Mouse (Mus musculus) brain, adult 2 months (tissue): Measurements from ENCODE around the gene Il17ra.

Source experiments
- DNase-seq: peaks from one replicate; pipeline ENCODE4 v3.0.0; 2011; ENCODE audit warnings: low read depth, low spot score

Il17ra gene

DNA sequence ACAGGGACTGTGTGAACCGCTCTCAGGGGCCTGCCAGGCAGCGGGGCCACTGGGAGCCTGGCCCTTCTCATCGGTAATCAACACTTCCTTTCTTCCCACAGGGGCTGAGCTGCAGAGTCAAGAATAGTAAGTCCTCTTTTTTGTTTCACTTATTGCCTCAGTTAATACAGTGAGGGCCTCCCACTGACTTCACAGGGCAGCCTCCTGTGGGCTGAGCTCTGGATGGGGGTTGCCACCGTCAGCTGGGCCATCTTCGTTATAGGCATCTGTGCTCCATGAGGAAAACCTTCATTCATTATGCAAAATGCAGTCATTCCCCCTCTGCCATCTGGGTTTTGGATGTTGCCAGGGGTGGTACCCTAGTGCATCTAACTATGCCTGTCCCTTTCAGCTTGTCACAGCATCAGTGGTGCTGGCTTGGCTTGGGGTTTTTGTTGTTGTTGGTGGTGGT is 9.0 kb downstream of the Il17ra start:
- peak; percentile 72 for DNase-seq

DNA sequence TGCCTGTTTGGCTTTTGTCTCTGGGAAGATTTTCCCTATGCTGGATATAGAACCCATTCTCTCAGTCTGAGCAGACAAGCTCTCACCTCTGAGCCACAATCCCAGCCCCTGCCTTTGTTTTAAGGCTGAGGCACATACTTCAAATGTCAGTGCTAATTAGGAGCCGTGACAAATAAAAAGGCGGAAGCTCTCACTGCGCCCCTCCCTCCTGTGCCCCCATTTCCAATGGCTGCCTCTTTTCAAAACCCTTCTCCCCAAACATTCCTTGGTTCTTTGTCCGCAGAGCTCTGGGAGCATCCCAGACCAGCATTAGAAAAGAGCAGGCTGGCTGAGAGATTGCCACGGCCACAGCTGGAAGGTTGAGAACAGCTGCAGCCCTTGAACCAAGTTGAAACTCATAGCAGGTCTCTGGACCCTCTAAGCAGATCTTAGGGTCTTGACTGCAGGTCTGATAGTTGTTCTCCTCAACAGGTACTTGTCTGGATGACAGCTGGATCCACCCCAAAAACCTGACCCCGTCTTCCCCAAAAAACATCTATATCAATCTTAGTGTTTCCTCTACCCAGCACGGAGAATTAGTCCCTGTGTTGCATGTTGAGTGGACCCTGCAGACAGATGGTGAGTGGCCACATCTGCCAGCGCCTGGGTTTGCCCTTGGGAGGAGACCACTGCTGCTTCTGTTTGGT is 9.6 kb downstream of the Il17ra start:
- no peak for DNase-seq

DNA sequence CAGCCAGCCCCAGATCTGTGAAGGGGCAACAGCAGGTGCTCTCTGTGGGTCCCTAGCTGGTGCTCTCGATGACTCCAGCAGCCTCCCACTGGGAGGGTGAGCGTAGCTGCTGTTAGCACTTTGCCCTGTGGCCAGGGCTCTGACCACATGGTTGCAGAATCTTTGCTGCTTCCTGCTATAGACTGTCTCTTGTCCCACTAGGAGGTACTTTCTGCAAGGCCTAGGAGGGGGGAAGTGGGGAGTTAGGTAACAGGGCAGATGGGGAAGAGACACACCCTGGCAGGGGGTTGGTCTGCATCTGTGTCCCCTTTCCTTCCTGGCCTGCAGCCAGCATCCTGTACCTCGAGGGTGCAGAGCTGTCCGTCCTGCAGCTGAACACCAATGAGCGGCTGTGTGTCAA is 10.4 kb downstream of the Il17ra start:
- peak; percentile 67 for DNase-seq

DNA sequence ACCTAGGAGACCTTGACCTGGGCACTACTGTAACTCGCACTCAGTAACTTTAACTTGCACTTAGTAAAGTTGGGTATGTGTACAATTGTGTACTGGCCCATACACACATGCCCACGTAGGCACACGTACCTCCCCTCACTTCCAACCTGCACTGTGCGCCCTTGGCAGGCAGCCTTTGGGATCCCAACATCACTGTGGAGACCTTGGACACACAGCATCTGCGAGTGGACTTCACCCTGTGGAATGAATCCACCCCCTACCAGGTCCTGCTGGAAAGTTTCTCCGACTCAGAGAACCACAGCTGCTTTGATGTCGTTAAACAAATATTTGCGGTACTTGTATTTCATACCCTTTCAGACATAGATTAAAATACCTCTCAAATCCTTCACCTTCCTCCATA is 12.2 kb downstream of the Il17ra start:
- DNase-seq = no peak

DNA sequence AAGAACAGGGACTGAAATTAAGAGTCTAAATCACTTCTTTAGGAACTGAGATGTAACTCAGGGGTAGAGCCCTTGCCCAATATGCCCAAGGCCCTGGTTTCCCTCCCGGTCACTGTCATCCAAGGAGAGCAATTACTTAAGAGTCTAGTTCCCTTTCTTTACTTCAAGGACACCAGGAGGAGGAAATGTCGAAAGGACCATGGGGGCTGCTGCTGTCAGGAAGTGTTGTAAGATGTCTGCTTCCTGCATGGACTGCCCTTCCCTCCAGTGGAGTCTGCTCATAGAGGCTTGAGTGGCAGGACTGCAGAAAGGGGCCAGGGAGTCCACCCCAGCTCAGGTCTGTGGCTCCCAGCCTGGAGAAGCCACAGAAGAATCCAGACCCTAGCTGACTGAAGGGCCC is 16.3 kb downstream of the Il17ra start:
- peak; percentile 49 for DNase-seq

GRCm38 (mm10) chr6:120480361-120480760 is 17.3 kb downstream of the Il17ra start:
- peak; percentile 90 for DNase-seq

- DNase-seq = no peak
These were observed 18.5 kb downstream of the Il17ra start for GRCm38 (mm10) chr6:120481538-120481937.

DNA sequence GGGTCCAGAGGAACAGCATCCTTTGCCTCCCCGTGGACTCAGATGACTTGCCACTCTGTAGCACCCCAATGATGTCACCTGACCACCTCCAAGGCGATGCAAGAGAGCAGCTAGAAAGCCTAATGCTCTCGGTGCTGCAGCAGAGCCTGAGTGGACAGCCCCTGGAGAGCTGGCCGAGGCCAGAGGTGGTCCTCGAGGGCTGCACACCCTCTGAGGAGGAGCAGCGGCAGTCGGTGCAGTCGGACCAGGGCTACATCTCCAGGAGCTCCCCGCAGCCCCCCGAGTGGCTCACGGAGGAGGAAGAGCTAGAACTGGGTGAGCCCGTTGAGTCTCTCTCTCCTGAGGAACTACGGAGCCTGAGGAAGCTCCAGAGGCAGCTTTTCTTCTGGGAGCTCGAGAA is 19.0 kb downstream of the Il17ra start:
- no peak for DNase-seq

GRCm38 (mm10) chr6:120482756-120483155 is 19.7 kb downstream of the Il17ra start:
- no peak for DNase-seq

DNA sequence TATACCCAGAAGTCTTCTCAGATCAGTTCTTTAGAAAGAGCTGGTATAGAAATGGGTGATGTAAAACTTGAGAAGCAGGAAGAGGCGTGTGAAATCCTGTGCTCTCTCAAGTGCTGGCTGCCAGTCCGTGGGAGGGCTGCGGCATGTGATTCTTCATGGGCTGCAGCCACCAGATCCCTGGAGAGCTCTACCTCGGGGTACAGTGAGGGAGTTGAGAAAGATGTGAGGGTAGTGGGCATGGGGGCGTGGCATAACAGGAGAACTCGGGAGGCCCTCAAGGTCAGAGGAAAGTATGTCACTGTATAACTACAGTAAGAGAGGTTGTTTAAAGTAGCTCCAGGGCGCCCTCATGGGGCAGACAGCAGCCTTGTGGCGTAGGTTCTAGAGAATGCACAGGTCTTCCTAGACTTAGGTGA is 20.2 kb downstream of the Il17ra start:
- DNase-seq = peak; percentile 90

DNA sequence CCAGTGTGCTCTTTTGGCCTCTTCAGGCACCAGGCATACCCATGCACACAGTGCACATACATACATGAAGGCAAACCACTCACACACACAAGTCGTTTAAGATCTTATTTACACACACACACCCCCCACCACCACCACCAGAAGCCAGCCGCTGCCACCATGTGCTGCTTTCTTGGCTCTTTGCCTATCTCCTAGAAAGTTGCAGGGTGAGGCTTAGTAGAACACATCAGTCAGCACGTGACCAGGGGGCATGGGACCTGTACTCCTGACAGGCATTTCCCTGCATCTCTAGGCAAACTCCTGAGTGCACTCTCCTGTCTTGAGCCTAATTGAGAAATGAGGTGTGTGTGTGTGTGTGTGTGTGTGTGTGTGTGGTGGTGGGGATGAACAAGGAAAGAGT is 22.0 kb downstream of the Il17ra start:
- DNase-seq = no peak

GRCm38 (mm10) chr6:120486051-120486510 is 23.0 kb downstream of the Il17ra start:
- peak; percentile 58 for DNase-seq

DNA sequence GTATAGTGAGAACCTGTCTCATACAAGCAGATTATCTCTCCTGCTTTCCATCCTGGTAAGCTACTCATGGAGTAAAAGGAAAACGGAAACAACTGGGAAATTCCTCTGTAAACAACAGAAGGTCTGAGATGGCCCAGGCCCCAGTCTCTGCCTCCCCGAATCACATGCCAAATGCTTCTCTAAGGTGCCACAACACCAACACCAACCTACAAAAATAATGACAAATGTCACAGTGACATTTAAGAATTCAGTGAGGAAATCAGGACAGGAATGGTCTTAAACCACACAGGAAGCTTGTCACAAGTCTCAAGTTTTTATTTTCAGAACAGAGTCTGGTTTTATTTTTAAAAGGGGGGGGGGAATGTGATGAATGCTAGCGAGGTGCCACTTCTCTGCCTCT is 25.6 kb downstream of the Il17ra start:
- peak; percentile 75 for DNase-seq

DNA sequence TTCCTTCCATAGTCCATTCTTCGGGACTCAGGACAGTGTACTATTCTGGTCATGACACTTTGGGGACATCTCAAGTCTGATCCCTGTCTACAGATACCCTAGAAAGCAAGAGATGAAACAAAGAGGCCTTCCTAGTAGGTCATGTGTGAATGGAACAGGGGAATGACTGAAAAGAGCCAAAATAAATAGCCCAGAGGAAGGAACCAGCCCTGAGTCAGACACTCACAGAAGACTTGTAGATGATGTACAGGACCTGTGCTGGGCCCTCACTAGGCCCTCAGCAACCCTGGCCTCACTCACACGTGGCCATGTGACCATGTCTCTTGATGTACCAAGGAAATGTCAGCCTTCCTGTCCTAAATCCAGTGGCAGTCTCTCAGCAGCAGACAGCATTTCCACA is 26.4 kb downstream of the Il17ra start:
- DNase-seq = no peak

- no peak for DNase-seq
These were observed 28.0 kb downstream of the Il17ra start for GRCm38 (mm10) chr6:120491064-120491463.

DNA sequence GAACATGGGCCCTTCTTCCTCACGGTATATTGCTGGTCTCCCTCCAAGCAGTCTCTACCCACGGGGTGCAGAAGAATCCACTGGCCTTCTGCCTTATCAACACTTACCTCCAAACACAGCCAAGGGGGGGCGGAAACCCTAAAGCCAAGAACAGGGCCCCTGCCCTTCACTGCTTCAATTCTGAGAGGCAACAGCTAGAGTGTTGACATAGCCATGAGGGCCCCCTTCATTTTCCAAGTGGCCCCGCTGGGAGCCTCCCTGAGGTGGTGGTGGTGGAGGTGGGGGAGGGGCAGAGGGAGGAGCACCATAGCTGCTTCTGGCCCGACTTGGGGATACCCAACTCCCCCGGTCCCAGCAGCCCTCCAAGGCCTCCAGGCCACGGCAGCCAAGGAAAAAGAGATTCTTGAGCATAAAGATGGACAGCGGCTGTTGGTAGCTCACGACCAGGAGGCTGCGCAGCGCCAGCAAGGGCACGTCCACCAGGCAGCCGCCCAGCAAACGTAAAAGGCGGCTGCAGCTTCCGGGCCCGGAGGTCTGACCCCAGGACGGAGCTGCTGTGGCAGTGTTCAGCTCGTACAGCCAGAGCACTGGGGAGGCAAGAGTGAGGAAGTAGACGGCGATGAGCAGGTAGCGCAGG is 28.9 kb downstream of the Il17ra start:
- no peak for DNase-seq

- DNase-seq = no peak
These were observed 29.7 kb downstream of the Il17ra start for GRCm38 (mm10) chr6:120492499-120493373.

- DNase-seq = peak; percentile 95
These were observed 30.5 kb downstream of the Il17ra start, which contains the start of gene Tmem121b for GRCm38 (mm10) chr6:120493374-120494181. Tmem121b (minus strand) TSS chr6:120493807.

DNA sequence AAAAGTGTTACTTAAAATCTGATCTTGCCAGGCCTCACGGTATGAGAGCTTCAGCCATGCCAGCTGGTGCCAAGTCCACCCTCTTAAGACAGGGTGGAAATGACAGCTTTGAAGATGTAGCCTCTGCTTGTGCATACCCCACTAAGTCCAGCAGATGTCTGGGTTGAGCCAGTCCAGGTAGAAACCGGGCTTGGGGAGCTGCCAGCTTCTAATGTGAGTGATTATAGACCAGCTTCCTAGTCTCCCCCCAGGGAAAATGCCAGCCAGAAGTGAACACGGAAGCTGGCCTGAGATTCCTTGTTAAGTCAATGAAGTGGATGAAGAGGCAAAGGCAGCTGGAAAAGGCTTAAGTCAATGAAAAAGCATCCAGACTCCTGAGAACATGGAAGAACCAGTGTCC is 33.5 kb downstream of the Il17ra start:
- DNase-seq = no peak

GRCm38 (mm10) chr6:120504051-120504450 is 41.0 kb downstream of the Il17ra start:
- DNase-seq = peak; percentile 92

DNA sequence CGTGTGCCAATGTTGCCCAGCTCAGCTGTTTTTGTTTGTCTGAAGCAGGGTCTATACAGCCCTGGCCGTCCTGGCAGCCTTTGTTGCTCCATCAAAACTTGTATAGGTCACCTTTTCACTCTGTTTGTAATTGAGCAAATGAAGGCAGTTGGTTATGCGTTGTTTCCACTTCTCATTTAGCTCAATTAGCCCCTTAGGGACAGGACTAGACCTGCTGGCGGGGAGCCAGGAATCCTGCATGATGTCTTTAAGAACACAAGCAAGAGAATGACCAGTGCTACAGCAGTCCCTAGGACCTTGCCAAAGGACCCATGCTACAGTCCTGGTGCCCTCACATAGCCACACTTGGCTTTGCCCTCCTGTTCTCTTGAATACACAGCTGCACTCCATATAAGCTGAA is 42.5 kb downstream of the Il17ra start:
- DNase-seq = no peak
